Mouse (Mus musculus): ENCODE data around the gene Paqr9.

The Paqr9 gene

DNA sequence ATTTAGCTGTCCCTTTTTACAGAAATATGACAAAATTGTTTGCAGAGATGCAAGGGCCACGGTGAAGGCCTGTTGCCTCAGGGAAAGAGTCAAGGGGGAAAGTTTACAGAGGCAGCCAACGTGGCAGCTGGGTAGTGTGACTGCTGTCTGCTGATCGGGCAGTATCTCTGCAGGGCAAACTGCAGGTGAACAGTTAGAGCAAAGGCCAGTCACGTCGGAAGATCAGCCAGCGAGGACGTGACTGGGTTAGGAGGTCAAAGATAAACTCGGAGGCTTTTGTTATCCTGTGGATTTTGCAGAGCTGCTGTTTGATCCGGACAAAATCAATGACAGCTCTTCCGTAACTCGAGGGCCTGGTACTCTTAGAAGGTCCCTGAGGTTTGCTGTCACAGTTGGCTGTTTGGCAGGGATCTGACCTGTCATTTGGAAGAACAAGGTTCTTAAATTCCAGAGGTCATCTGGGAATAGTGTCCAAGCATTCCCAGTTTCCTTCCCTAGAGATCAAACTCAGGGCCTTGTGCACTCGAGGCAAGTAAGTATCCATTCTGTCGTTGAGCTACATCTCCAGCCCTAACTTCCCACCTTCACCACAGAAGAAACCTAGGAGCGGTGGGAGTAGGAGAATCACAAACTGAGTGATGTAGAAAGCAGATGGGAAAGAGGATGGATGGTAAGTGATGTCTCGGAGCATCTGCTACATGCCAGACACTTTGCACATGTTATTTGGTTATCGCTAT is 21.7 kb downstream of the Paqr9 start:
- DNase-seq, result no peak

DNA sequence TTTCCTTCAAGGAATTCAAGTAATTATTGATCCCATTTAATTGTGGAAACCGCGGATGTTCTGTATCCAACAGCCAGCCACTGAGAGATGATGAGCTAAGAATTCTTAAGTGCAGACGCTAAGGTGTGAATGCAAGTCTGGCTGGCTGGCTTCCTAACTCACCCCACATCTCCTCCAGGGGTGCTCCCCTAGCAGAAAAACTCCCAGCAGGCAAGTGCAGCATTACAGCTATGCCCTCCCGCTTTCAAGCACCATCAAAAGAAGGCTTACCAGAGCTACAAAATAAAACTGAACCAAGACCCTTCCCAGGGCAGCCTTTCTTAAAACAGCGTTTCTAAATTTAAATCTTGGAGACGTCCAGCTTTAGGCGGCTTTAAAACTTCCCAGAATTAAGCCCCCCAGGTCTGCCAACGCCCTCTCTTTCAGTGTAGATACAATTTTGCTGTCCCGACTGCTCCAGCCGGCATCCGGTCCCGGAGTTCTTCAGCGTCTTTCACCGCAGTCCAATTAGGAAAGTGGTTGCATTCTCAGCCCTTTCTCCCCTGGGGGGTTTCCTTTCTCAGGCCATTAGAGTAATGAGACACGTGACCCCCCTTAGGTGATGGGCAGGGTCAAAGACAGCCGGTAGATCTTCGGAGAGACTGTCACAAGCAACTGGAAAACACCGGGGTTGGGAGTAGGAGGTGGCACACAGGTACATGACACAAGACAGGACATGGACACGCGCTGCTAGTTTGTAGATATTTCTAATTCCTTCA is 22.5 kb downstream of the Paqr9 start:
- peak in 1 of 2 experiments; percentile 7 for DNase-seq

DNA sequence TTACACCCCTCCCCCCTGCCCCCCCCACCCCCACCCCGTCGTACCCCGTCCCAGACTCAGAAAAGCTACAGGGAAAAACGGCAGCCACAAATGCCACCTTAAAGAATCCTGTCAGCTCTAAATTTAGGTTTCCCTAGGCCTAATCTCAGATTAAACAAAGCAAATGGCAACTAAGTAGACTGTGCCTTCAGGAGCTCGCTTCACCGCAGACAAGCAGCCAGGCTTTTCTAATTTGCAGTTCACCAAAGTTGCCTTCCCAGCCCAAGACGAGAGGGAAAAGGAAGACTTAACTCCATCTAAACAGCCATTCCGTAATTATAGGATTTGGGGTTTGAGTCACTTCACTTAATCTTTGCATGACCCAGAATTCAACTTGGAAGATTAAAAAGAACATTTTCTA is 23.1 kb downstream of the Paqr9 start:
- no peak for DNase-seq

DNA sequence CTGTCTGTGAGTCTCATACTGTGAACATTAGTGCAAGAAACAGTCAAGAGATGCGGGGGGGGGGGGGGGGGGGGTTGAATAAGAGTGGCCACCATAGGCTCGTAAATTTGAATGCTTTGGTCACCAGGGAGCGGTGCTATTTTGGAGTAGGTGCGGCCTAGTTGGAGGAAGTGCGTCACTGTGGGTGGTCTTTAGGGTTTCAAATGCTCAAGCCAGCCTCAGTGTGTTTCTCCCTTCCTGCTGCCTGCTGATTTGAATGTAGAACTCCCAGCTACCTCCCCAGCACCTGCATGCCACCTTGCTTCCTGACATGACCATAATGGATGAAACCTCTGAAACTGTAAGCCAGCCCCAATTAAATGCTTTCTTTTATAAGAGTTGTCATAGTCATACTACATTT is 26.6 kb downstream of the Paqr9 start:
- DNase-seq, result no peak

DNA sequence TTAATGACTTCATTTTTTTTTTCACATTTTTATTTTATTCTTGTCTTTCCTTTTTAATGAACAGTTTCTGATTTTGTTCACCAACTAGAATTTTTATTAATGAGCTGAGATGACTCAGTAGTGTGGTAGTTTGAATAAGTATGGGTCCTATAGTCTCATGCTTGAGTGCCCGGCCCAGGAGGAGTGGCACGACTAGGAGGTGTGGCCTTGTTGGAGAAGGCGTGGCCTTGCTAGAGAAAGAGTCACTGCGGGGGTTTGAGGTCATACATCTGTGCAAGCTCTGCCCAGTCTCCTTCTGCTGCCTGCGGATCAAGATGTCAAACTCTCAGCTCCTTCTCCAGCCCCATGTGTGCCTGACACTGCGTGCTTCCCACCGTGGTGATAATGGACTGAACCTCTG is 28.6 kb downstream of the Paqr9 start:
- DNase-seq, result no peak

DNA sequence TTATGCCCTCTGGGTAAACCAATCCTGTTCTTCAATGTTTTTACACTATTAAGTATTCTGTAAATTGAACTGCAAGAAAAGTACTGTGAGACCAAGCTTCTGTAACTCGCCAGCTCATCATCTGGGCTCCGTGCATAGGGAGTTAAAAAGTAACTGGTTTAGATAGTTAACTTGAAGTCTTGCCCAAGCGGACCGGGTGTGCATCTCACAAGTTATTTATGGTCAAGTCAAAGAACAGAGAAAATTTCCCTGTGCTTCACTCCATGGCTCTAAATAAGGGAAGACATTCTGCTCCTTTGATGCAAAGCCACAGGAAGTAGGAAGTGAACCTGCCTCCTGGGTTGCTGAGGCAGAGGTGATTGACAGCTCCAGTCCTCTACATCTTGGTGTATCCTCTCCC is 34.8 kb downstream of the Paqr9 start:
- DNase-seq, result peak in 1 of 2 experiments; percentile 14

DNA sequence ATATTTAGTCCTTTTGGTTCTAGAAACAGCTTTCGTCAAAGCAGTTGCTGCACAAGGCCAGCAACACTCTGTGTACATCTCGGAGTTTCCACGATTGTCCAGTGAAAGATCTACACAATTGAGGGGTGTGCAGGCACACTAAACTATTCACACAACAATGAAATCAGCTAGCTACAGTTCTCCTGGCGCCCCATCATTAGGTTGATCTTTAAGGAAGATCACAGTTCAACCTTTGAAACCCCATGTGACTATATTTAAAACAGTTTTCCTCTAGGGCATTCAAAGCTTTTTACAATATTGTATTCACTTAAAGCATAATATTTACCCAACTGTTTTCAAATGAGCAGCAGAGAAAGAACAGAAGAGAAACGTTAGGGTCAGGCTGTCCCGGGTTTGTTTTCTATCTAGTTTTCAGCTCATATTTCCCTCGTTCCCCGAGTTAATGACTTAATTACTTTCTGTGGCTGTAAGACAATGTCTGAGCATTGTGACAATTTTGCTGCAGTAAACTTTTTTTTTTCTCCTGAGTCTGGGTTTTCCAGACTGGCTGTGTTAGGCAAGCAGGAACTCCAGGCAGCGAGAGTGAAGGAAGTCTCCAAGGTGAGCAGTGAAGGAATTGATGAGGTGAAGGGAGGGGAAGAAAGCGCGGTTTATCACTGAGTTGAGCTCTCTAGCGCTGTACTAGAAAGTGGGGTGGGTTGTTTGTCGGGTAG is 38.2 kb downstream of the Paqr9 start:
- DNase-seq, result no peak

DNA sequence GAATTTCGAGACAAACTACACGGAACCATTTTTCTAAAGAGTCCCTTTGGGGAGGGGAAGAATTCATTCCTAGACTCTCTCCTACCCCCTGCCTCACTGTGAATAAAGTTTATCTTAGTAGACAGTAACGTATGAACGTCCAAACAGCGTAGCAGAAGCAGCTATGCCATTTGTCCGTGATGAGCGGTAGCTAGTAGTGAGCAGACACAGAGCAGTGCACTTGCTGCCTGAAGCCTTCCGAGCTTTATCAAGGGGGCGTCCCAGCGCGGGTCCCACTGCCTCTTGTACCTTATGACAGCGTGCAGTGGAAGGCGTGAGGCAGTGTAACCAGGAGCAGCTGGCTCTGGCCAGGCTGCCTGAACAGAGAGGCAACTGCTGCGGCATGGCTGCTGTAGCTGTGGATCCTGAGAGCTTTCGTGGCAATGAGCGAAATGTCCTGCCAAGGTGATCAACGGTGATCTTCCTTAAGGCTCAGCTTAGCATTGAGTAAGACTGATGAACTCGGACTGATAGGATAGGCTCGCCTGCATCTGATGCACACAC is 38.8 kb downstream of the Paqr9 start:
- DNase-seq, result peak in 1 of 2 experiments; percentile 24

DNA sequence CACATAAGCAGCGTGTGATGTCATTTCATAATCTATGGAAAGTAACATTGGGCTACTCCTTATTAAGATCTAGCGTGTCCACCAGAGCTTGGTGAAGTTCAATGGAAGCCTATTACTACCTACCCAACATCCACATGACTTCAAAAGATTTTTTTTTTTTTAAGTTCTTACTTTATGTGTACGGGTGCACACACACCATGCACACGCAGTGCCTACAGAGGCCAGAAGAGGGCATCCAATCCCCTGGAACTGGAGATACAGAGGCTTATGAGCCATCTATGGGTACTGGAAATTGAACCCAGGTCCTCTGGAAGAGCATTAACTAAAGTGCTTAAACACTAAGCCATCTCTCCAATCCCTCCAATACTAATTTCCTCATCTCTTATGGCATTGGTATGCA is 39.9 kb downstream of the Paqr9 start:
- no peak for DNase-seq

DNA sequence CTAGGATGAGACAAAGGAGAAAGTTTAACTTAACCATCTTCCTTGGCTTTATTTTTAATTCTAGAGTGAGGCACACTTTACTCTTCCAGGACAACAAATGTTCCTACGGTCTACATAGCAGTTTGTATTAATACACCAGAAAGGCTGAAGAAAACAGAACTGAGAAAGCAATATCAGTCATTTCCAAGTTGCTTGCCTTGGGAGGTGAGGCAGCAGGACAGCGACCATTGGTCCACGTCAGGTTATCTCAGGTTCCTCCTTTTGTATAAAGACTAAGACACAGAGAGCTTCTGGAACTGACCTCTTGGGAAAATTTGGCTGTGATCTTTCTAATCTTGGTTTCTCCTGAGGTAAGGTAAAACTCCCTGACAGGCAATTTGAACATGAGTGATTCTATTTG is 43.4 kb downstream of the Paqr9 start:
- no peak for DNase-seq

DNA sequence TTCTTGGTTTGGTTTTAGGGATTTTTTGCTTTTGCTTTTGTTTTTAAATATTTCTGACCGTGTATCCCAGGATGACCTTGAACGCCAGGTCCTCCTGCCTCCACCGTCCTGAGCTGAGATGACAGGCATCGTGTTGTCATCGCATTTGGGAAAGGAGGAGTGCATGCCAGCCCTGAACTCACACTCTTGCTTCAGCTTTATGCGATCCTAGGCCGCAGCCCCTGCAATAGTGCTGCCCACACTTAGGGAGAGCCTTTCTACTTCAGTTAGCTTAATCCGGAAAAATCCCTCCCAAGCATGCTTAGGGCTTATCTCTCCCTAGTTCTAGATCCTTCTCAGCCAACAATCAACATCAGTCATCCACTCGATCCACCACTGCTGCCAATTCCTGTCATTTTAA is 43.9 kb downstream of the Paqr9 start:
- DNase-seq, result no peak

DNA sequence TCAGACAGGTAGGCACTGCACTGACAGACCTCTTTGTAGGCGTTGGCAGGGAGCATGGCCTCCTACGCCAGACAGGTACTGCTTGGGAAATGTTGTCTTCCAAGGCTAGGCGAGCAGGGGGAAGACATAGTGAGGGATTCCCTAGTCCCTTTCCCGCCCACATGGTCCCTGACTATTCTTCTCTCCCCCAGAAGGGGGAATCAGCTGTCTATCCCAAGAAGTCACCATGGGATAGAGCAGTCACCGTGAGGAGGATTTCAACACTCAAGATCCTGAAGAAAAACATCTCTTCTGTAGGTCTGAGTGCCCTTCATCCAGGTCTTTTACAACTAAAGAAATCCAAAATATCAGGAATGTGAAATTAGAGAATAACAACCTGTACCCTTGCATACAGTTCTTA is 47.7 kb downstream of the Paqr9 start:
- DNase-seq, result no peak

DNA sequence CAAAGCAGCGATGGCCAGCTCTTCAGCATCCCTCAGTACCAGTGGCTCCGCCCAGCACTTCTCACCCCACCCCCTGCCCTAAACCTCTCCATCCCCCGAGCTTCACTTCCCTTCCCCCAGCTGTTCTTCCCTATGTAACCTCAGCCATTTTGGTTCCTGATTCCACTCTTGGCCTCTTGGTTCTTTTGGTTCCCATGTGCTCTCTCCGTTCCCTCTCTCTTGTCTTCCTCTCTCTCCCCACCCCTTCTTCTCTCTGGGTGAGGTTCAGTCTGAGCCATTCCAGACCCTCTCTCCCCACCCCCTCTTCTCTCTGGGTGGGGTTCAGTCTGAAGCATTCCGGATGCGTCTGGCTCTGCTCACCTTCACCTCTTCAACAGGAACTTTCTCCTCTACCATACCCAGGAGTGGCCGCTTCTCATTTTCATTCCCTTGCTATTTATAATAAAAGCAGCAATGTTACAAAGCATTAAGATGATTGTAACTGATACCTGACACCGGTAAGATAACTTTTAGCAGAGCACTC is 52.9 kb downstream of the Paqr9 start:
- DNase-seq, result no peak

DNA sequence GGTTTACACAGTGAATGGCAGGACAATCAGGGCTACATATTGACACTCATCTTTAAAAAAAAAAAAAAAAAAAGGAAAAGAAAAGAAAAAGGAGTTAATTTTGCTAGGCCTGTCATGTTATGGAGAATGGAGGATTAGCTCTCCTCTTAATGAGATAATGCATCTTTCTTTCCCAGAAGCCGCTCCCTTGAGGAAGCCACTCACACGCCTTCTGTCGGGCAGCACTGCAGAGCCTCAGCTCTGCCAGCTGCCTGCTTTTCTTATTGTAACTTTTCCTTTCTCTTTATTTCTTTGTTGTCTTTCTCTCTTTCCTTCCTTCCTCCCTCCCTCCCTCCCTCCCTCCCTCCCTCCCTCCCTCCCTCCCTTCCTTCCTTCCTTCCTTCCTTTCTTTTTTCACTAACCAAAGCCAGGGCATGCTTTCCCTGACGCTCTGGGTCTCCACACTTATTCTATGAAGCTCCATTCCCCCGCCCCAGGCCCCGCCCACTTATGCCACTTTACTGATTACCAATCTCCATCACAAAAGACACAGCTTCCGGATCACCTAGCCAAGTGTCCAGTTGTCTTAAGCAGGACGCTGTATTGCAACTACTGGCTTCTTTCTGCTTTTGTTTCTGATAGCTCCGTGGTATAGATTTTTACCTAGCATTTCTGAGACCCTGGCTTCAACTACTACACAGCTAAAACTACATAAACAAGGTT is 54.1 kb downstream of the Paqr9 start:
- DNase-seq, result peak in 1 of 2 experiments; percentile 10

DNA sequence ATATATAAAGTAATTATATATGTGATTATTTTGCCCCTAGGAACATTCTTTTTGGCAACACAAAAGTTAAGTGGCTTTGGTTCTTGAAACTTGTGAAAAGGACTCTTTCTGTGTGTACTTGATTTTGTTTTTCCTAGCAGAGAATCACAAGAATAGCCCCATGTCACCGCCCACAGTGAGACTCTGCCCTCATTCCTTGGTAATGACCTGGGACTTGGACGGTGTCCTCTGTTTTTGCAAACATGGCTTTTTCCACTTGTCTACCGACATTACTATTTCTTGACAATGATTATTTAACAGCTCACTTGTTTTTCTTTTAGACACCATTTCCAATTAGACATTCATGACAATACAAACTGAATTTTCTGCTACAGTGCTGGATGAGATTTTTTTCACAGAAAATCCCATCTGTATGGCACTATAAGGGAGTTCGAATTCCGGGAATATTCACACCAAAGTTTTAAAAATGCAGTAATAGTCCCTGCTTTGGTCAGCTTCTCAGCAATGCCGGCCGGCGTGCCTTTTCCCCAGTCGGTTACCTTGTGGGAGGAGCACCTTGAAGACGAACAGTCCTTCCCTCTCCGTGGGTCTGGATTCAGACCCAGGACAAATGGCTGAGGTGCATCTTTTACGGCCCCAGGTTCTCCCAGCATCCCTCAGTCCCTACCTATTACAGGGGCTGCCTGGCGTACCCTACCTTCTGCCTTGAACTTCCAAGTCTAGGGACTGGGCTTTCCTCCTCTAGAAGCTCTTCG is 55.6 kb downstream of the Paqr9 start:
- peak; percentile 10 to 49 for DNase-seq

DNA sequence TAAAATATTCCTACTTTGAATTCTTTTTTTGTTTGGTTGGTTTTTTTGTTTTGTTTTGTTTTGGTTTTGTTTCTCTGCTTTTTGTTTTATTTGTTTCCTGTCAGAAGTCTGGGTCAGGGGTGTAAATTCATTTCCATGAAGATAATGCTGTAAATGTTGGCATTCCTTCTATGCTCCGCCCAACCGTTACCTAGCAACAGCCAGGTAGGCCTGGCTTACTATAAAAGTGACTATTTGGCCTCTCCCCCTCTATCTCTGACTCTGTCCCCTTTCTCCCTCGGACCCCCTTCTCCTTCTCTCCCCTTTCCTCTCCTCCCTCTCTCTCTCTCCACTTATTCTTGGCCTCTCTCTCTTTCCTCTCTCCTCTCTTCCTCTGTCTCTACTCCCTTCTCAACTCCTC is 56.5 kb downstream of the Paqr9 start:
- no peak for DNase-seq
